Mouse (Mus musculus) olfactory bulb, adult 2 months (tissue): ENCODE data around the gene Cdk15.

Source experiments
- CTCF ChIP-seq: fragments of 200-500 bp; IDR thresholded peaks from 2 replicates; pipeline ENCODE4 v1.5.1; 2012; ENCODE audit warnings: low read depth, mild to moderate bottlenecking, low read length, moderate library complexity; ENCODE audit not compliant: insufficient read depth
- POLR2A ChIP-seq: fragments of 200-500 bp; IDR thresholded peaks from 2 replicates; pipeline ENCODE4 v1.6.1; 2012; ENCODE audit warnings: mild to moderate bottlenecking, low read depth, low read length, moderate library complexity; ENCODE audit not compliant: insufficient read depth

DNA sequence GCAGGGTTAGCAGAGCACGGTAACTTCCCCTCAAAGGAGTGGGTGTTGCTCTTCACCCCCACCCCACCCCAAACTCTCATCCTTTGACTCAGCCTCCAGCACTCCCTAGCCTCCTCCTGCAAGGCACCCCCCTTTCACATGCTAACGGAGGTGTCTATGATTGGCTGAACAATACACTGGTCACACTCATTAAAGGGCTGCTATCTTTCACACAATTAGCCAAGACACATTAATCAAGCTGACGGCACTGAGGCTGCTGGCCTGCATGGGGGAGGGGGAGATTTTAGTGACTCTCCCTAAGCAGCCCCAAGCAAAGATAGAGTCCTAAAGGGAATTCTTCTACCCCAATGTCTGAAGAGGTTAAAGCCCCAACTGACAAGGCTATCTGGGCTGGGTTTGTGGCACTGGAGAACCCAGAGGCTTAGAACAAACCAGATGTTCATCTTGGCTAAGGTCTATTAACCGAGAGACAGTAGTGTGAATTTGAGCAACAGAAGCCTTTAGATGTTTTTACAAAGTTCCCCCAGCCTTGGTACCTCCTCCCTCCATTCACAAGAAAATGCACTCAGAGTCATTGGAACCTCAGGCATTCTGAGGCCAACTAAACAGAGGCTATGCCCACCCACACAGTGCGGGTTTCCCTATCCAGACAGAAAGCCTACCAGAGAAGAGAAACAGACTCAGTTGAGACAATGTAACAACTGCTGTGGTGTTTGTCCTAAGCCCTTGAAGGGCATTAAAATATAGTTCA is 58.5 kb downstream of the Cdk15 start:
- no peak for TF ChIP-seq CTCF
- TF ChIP-seq POLR2A, result no peak
